Mouse (Mus musculus) kidney, adult 2 months (tissue): ENCODE results near the gene Man2a1.

Experiments used
- CTCF ChIP-seq: fragments of 200-500 bp; conservative IDR thresholded peaks from 2 replicates; pipeline ENCODE4 v1.5.1; 2011; ENCODE audit warnings: low read depth, mild to moderate bottlenecking, control low read depth, low read length, moderate library complexity, mixed read lengths; ENCODE audit not compliant: insufficient read depth, insufficient read length
- POLR2A ChIP-seq: fragments of 200-500 bp; IDR thresholded peaks from one replicate; pipeline ENCODE4 v1.6.1; 2011; ENCODE audit warnings: low read depth, low read length, control low read depth

- TF ChIP-seq CTCF, result no peak
- no peak for TF ChIP-seq POLR2A
Observed at GRCm38 (mm10) chr17:64716318-64716717, 115.8 kb downstream of the Man2a1 start.
